ENCODE assay signal across 8 mouse cellular contexts in genomic region chr15:85231443-85232255, GRCm38 (mm10). TPM values are rescaled to one million over a fixed set of nuclear protein-coding genes. Genes with fewer than 3 reads are reported as not detected.
DNase-seq lines count a peak whose midpoint lies in the region; ATAC-seq lines count a peak whose summit lies in the region.

No protein-coding gene starts in this region.

- no peaks in the 10 kb centered on the region for H3K9me3 ChIP-seq in neural tube, embryonic 15.5 days (replicated peaks)
- no peaks in the 10 kb centered on the region for H3K9me3 ChIP-seq in lung, embryonic 16.5 days (ENCODE audit: control insufficient read depth, low read length)

- no peak overlapping the region for H3K27ac ChIP-seq in neural tube, embryonic 15.5 days (replicated peaks)
- no peak overlapping the region for H3K27ac ChIP-seq in lung, embryonic 16.5 days (ENCODE audit: low read length)

- WGBS in neural tube, embryonic 15.5 days, result 85% methylated on average over 13 of the region's 13 CpGs
- 61% methylated on average over 13 of the region's 13 CpGs for WGBS in lung, embryonic 16.5 days

- peak; percentile 83 for DNase-seq in neural tube, embryonic 10.5 days (ENCODE audit: extremely low spot score, low spot score)
- DNase-seq in adrenal gland, postnatal 25 days, result peak; percentile 61
- peak; percentile 71 for DNase-seq in gastrocnemius, adult 18-20 months (ENCODE audit: low spot score)
- peak; percentile 55 to 56 for DNase-seq in kidney, adult 8-10 months
- peak; percentile 8 for DNase-seq in spleen, adult 12 weeks (ENCODE audit: low spot score)

- no peak overlapping the region for H3K9ac ChIP-seq in neural tube, embryonic 15.5 days (replicated peaks)
- no peak overlapping the region for H3K9ac ChIP-seq in lung, embryonic 16.5 days (ENCODE audit: low read length)

- H3K4me1 ChIP-seq in neural tube, embryonic 15.5 days, result no peaks in the 10 kb centered on the region
- H3K4me1 ChIP-seq in lung, embryonic 16.5 days (replicated peaks; ENCODE audit: control insufficient read depth, insufficient read depth, low read length), result no peaks in the 10 kb centered on the region; the same call in 1 of the 2 replicates

- no peak overlapping the region for H3K4me3 ChIP-seq in neural tube, embryonic 15.5 days (replicated peaks)
- H3K4me3 ChIP-seq in lung, embryonic 16.5 days (ENCODE audit: low read length), result no peak overlapping the region

- ATAC-seq in neural tube, embryonic 15.5 days (ENCODE audit: low FRiP score), result no peak
- peak; percentile 68 for ATAC-seq in lung, embryonic 16.5 days (ENCODE audit: low read depth)
- no peak for ATAC-seq in erythroid progenitor cell, adult 5-6 weeks (replicated peaks; ENCODE audit: low FRiP score, poor library complexity, severe bottlenecking)

- 0 out of 2 replicates have a peak, but pooled peaks cover 2% of the 10 kb centered on the region for H3K36me3 ChIP-seq in neural tube, embryonic 15.5 days
- H3K36me3 ChIP-seq in lung, embryonic 16.5 days (ENCODE audit: control insufficient read depth, insufficient read depth, low read length), result peaks cover 22% of the 10 kb centered on the region

- no peaks in the 10 kb centered on the region for H3K27me3 ChIP-seq in neural tube, embryonic 15.5 days (replicated peaks)
- H3K27me3 ChIP-seq in lung, embryonic 16.5 days (ENCODE audit: control insufficient read depth, insufficient read depth, low read depth, low read length), result no peaks in the 10 kb centered on the region

- no peak overlapping the region for H3K4me2 ChIP-seq in neural tube, embryonic 15.5 days
- no peak overlapping the region for H3K4me2 ChIP-seq in lung, embryonic 16.5 days (ENCODE audit: low read depth, low read length)

RNA-seq across cellular contexts. Expression of gene Fbln1, which starts 25.9 kb away (rescaled TPM):
- polyA plus RNA-seq in neural tube, embryonic 15.5 days (2015; fragmentation: Nextera tagmentation; extraction: Ambion mirVana), result 54.2 and 65.8 TPM in 2 replicates
- 33.0 and 37.1 TPM in 2 replicates for total RNA-seq in adrenal gland, postnatal 25 days (2021)
- 10 to 100 TPM in 1 of 2 experiments, 1 to 10 TPM in 1; 8.5 to 11.1 TPM for total RNA-seq in gastrocnemius, adult 18-20 months (2021)
- 214 and 237 TPM in 2 replicates for polyA plus RNA-seq in lung, embryonic 16.5 days (2015; fragmentation: Nextera tagmentation; extraction: Ambion mirVana)
- total RNA-seq in erythroid progenitor cell, adult 5-6 weeks (2015; ENCODE audit: low replicate concordance), result not detected in 2 replicates
- total RNA-seq in erythroid progenitor cell, adult 5-6 weeks (2017; ENCODE audit: low replicate concordance), result not detected in 2 replicates

Comparison
In these comparisons a context has a peak if more than half of its experiments do, and no peak if none do; other contexts are left out.
1. DNase-seq: peak in every context shown above with its lines; median percentile 83 in neural tube, embryonic 10.5 days; 71 in gastrocnemius, adult 18-20 months; 61 in adrenal gland, postnatal 25 days; 56 in kidney, adult 8-10 months; 8 in spleen, adult 12 weeks.
2. RNA of gene Fbln1, which starts 25.9 kb away (total RNA-seq): 33.0 to 37.1 TPM in adrenal gland, postnatal 25 days and 8.5 to 11.1 TPM in gastrocnemius, adult 18-20 months; not detected in erythroid progenitor cell, adult 5-6 weeks; every median in the first group is over 4 times any median in the second.